Mouse (Mus musculus) large intestine, adult 2 months (tissue): ENCODE measurements at regions not wholly inside any gene's neighbourhood (a gene's known extent, or its start where the extent isn't known, plus 50 kb on each side); places are given as distances from the start of the nearest gene placed in this dataset.
A peak's percentile ranks its signal among the peaks of the same experiment; 100 is the strongest.

Experiments
- DNase-seq: peaks from one replicate; pipeline ENCODE4 v3.0.0-alpha.2; 2012; ENCODE audit warnings: low read depth, low spot score
- WGBS: fragments of 180-500 bp; shearing (Covaris S2); methylation state at CpG from one replicate; pipeline ENCODE4 v1.1.7; 2018; 5-methylcytosine and 5-hydroxymethylcytosine counted together

DNA sequence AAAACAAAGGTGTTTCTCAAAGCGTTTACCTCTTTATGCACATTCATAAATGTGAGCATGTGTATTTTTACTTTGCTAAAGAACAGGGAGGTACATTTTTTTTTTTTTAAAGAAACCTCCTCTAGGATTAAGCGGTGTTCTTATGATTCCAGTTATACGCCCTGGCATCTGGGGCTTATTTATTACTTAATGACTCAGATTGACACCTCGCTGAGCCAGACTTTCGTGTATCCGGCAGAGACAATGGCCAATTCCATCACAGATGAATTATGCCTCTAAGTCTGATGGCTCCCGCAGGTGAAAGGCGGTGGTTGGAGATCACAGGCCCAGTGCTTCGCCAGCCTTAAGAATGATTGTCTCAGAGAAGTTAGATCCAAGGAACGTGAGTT is 259.5 kb upstream of the Slc30a5 start:
- DNase-seq: no peak
- 79% methylated on average over 10 of the region's 10 CpGs for WGBS

DNA sequence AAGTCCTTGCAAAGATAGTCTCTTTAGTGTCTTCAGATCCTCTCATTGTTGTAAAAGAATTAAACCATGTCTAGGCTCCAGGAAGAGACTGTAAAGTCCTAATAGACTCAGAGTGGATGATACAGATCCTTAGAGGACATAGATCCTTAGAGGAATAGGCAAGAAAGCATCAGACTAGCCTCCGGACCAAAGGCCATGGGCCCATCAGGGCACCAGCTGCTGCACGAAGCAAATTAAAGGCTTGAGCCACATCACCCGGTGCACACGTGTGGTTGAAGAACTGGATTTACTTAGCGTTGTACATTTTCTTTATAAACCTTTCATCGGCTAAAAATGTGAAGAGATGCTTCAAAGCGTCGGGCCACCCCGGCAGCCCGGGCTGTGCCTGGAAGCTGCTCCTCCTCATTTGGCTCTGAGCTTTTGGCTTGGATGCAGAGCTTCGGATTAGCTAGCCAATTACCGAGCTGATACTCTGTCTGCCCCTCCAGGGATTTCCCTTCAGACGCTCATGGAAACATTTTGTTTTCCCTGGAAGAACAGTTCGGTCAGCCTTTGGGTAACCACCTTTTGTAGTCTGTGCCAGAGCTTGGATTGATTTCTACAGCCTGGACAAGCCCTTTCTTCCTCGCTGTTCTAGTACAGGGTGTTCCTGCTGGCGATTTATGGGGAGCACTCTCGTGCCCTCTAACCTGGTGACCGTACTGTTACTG is 259.0 kb upstream of the Slc30a5 start:
- WGBS: 81% methylated on average over 18 of the region's 18 CpGs
- no peak for DNase-seq

GRCm38 (mm10) chr13:101085182-101085581 is 252.0 kb upstream of the Slc30a5 start:
- DNase-seq: no peak

- WGBS: 95% methylated on average over 5 of the region's 5 CpGs
- DNase-seq: no peak
Measured at GRCm38 (mm10) chr13:101084193-101084592, 251.0 kb upstream of the Slc30a5 start.

DNA sequence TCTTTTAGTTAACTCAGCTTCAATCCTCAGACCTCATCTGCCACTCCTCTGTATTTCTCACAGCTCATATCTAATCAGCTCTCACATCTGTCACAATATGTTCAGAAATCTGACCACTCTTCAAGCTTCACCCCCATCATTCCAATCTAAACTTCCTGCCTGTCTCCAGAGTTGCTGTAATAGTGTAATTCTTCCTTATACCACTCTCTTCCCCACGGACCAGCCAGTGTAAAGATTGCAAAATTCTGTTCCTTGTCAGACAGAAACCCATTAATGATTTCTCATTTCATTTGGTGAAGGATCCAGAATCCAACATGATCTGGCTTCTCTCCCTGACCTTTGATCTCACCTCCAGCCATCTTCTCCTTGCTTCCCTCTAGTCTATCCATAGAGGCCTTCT is 250.2 kb upstream of the Slc30a5 start:
- 51% methylated on average over 1 of the region's 1 CpGs for WGBS
- no peak for DNase-seq

DNA sequence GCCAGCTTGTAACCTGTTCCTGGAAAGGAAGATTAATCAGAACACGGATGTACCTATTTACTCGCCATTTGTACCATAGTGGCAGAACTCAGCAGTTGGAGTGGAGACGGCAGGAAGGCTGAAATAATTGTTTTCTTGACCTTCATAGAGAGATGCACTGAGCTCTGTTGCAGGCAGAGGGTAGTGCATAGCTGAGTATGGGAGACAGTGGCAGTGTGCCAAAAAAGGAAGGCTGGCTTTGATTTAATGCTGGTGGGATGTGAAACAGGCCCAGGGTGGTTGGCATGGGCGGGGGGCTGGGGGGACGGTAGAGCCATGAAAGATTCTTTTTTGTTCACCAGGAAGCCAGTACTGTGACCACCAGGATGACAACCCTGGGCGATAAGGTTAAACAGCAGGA is 235.3 kb upstream of the Slc30a5 start:
- no peak for DNase-seq
- WGBS: 73% methylated on average over 6 of the region's 6 CpGs

DNA sequence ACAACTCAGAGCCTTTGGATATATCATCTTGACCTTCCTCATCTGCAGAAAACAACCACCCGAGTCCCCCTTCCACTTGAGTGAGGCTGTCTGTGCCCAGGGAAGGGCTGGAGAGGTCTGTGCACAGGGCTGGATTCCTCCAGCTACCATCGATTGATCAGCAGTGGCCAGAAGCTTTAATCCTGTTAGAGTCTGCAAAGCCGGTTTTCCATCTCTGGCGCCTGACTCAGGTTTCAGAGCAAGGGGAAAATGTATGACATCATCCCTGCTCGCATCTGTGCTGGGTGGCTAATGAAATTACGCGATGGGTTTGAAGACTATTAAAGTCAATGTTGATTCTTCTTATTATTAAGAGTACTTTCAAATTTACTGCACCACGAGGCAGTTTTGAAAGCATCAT is 229.4 kb upstream of the Slc30a5 start:
- 48% methylated on average over 8 of the region's 8 CpGs for WGBS
- DNase-seq: no peak

DNA sequence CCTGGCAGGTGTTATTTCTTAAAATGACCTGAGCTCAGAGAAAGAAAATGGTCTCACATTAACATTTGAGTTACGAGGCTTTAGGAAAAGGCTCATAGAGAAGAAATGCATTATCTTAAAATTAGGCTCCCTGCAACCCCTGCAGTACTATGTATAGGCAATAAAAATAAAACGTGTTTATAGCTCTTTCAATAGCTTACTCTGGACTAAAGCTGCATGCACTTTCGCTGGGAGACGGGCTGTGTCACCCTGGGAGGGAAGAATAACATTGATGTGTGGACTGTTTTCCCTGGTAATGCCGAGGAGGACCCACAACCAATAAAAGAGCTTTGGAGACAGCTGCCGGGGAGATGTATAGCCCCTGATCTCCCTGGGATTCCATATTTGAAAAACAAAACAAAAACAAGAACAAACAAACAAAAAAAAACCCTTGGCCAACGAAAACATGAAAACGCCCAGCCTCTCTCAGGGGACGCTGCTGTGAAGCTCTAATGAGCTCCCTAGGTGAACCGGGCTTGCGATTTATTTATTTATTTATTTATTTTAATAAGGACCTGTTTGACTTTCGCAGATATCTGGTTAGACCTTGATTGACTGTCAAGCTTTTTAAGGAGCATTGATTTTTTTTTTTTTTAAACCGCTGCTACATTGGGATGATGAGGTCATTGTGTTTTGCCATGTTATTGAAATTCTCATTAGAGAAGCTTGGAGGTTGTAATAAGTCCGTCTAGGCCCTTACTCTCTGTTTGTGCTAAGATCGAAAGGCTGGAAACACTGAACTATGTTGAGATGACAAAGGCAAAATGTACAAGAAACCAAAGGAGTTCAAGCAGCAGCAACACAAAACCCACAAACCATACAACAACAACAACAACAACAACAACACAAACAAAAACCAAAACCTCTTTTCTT is 228.3 kb upstream of the Slc30a5 start:
- WGBS: 64% methylated on average over 15 of the region's 15 CpGs
- DNase-seq: no peak

GRCm38 (mm10) chr13:101049511-101049910 is 216.3 kb upstream of the Slc30a5 start:
- no peak for DNase-seq
- 86% methylated on average over 1 of the region's 1 CpGs for WGBS

- WGBS: 69% methylated on average over 1 of the region's 1 CpGs
- no peak for DNase-seq
Measured at GRCm38 (mm10) chr13:101032594-101032993, 199.4 kb upstream of the Slc30a5 start.

DNA sequence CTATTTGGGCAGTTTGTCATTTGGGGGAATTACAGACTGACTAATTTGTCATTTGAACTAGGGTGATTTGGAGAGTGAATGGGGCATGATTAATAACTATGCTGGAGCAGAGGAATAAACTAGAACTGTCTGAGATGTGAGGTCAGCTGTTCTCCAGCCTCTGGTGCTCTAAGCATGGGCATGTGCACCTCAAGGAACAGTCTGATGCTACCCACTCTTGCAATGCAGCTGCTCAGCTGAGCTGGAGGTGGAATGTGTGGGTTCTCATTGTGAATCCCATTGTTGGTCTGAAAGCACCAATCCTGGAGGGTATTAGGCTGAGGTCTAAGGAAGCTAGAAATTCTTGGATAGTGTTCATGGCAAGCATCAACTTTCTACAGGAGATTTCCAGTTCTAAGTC is 192.8 kb upstream of the Slc30a5 start:
- no peak for DNase-seq

- 64% methylated on average over 2 of the region's 2 CpGs for WGBS
- DNase-seq: no peak
Measured at GRCm38 (mm10) chr13:101025488-101025887, 192.3 kb upstream of the Slc30a5 start.

DNA sequence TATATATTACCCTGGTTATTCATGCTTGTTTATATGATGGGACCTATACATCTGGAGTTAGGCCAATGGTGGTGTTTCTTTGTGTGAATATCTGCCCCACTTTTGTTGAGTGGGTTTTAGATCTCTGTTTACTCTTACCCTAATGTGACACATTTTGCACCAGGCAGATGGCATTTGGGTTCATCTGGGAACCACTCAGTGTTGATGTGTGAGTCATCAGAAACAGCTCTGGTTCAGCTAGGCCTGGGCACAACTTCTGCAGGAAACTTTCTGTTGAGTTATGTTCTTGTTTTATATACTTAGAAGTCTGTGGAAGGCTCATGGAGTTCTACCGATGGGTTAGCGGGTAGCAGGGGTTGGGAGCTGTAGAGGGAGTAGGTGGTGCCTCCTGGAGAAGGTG is 191.7 kb upstream of the Slc30a5 start:
- no peak for DNase-seq
- 84% methylated on average over 2 of the region's 2 CpGs for WGBS

- 63% methylated on average over 7 of the region's 7 CpGs for WGBS
- no peak for DNase-seq
Measured at GRCm38 (mm10) chr13:101019272-101019676, 186.0 kb upstream of the Slc30a5 start.

DNA sequence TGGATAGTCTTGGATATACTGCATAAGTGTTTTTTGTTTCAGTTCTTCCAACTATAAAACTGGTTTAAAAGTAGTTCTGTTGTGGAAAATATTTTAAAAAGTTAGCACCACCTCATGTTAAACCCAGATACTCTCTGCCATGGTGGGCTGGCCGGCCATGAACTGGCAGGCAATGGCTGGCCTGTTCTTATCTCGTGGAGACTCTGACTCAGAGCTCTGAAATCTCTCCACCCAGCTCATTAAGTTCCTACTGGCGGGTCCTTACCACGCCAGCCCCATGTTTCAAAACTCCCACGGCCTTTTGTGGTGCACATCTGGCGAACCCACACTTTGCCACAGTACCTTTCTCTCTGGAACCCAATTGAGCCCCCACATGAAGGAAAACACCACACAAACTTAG is 183.8 kb upstream of the Slc30a5 start:
- 38% methylated on average over 6 of the region's 6 CpGs for WGBS
- no peak for DNase-seq

DNA sequence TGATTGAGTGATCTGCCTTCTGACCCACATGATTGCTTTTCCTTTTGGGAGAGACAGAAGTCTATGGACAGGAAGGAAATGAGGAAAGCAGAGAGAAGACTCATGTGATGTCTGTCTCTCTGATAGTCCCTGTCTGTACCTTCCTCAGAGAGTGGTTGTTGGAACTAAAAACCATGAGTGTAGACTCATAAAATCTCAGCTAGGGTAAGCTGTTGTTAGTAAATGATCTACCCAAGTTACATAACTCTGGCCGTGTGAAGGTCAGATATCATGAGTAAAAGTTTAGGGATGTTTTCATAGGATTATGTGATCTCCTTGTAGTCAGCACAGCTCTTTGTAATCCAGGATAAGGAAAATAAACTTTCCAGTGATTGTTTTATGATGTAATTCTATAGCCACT is 183.0 kb upstream of the Slc30a5 start:
- WGBS: 13% methylated on average over 1 of the region's 1 CpGs
- DNase-seq: peak; percentile 44

DNA sequence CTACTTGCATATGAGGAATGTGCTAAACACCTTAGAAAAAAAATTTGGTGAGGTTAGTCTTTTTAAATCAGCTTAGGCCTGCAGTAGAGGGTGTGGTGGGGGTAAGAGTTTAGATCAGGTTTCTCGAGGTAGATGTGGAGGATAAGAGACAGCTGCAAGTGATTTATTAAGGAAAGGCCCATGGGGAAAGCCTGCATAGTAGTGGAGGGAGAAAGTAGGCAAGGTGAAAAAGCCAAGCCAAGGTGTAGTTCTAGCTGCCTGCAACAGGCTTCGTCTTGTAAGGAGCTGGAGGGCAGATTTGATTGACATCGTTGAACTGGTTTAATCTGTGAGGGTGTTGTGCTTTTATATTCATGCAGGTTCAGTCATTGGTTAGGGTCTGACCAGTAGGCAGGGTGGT is 182.2 kb upstream of the Slc30a5 start:
- 78% methylated on average over 3 of the region's 3 CpGs for WGBS
- no peak for DNase-seq

DNA sequence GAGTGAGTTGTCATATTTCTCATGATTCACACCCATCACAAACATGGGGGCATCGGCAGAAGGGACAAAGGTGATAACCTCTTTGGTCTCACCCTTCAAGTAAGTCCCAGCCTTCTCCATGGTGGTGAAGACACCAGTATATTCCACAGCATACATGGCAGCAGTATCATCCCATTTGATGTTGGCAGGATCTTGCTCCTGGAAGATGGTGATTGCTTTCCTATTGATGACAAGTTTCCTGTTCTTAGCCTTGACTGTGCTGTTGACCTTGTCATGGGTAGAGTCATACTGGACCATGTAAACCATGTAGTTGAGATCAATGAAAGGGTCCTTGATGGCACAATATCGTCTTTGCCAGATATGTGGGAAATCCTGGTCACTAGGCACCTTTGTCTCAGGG is 180.4 kb upstream of the Slc30a5 start:
- WGBS: 93% methylated on average over 2 of the region's 2 CpGs
- DNase-seq: no peak

GRCm38 (mm10) chr13:100990646-100991045 is 157.4 kb upstream of the Slc30a5 start:
- whole genome bisulfite sequencing: 89% methylated on average over 2 of the region's 2 CpGs
- no peak for DNase-seq

GRCm38 (mm10) chr13:100988671-100989531 is 155.7 kb upstream of the Slc30a5 start:
- DNase-seq: no peak
- 55% methylated on average over 13 of the region's 13 CpGs for WGBS
